Comparison of ENCODE assay signal across 10 mouse cellular contexts in the genomic region with DNA sequence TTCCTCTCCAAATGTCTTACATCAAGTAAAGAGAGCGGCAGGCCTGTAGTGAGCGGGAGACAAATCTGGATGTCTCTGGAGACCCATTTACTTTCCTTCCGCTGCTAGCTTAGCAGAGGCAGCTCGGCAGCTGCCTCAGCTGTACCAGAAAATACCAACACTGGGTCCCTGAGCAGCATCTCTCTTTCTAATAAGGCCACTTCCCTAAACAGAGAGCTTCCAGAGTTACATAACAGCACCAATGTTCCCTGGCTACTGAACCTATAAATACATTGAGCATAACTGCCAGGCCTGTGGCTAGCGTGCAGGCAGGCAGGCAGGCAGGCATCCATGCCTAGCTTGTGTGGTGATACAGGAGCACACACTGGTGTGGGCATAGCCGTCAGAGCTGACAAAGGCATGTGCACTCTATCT.
DNase-seq lines count a peak whose midpoint lies in the region; ATAC-seq and TF ChIP-seq lines count a peak whose summit lies in the region.
"Had no signal": no experiment of that assay in that cellular context is flagged by ENCODE, and none has a peak within 500 bp of the region (broad histone marks: within the 10 kb centered on the region; RNA-seq: fewer than 3 reads in every experiment).

No protein-coding gene starts in this region.

- no peak overlapping the region for H3K4me2 ChIP-seq in midbrain, embryonic 14.5 days (ENCODE audit: low read length)
- no peak overlapping the region for H3K4me2 ChIP-seq in hindbrain, embryonic 14.5 days (replicated peaks)
- H3K4me2 ChIP-seq: heart, embryonic 15.5 days; liver, embryonic 13.5 days had no signal

- no peak for TF ChIP-seq CTCF in olfactory bulb, adult 2 months (IDR thresholded peaks at IDR 0.05; ENCODE audit: insufficient read depth, low read depth, low read length)

- H3K9me3 ChIP-seq in heart, embryonic 10.5 days, result no peaks in the 10 kb centered on the region
- H3K9me3 ChIP-seq in midbrain, embryonic 14.5 days (ENCODE audit: control insufficient read depth, low read length), result no peaks in the 10 kb centered on the region
- no peaks in the 10 kb centered on the region for H3K9me3 ChIP-seq in midbrain, embryonic 10.5 days (replicated peaks)
- H3K9me3 ChIP-seq in hindbrain, embryonic 14.5 days (ENCODE audit: control insufficient read depth, low read length), result no peaks in the 10 kb centered on the region
- H3K9me3 ChIP-seq: heart, embryonic 15.5 days; liver, embryonic 13.5 days had no signal

- peak; percentile 35 to 65 for DNase-seq in heart, adult 18-20 months
- DNase-seq in heart, embryonic 10.5 days (ENCODE audit: low spot score), result no peak
- peak; percentile 54 for DNase-seq in midbrain, embryonic 14.5 days
- DNase-seq in midbrain, embryonic 10.5 days (ENCODE audit: low spot score), result no peak
- DNase-seq in hindbrain, embryonic 14.5 days (ENCODE audit: low spot score), result peak; percentile 46
- no peak for DNase-seq in natural killer cell, adult 2 months (ENCODE audit: low spot score in 2 of 2)
- DNase-seq: liver, embryonic 13.5 days had no signal

- 0 out of 2 replicates have a peak, but pooled peaks cover 7% of the 10 kb centered on the region for H3K4me1 ChIP-seq in heart, embryonic 10.5 days
- peaks cover 4% of the 10 kb centered on the region; the same call in 1 of the 2 replicates for H3K4me1 ChIP-seq in midbrain, embryonic 14.5 days (ENCODE audit: control insufficient read depth, insufficient read depth, low read length)
- no peaks in the 10 kb centered on the region for H3K4me1 ChIP-seq in midbrain, embryonic 10.5 days
- H3K4me1 ChIP-seq in hindbrain, embryonic 14.5 days (replicated peaks; ENCODE audit: control insufficient read depth, insufficient read depth, low read length), result peaks cover 10% of the 10 kb centered on the region; the same call in 1 of the 2 replicates
- peaks cover 9% of the 10 kb centered on the region for H3K4me1 ChIP-seq in olfactory bulb, adult 2 months (ENCODE audit: control insufficient read depth, insufficient read depth, low read length)
- H3K4me1 ChIP-seq: liver, embryonic 13.5 days had no signal

- no peak overlapping the region for H3K4me3 ChIP-seq in heart, embryonic 10.5 days
- H3K4me3 ChIP-seq in midbrain, embryonic 14.5 days (replicated peaks; ENCODE audit: low read depth, low read length), result no peak overlapping the region
- no peak overlapping the region for H3K4me3 ChIP-seq in midbrain, embryonic 10.5 days
- no peak overlapping the region for H3K4me3 ChIP-seq in hindbrain, embryonic 14.5 days (replicated peaks; ENCODE audit: low read length)
- H3K4me3 ChIP-seq in olfactory bulb, adult 2 months (ENCODE audit: insufficient read depth, low read depth, low read length), result no peak overlapping the region
- H3K4me3 ChIP-seq: heart, embryonic 15.5 days; liver, embryonic 13.5 days had no signal

- TF ChIP-seq POLR2A in olfactory bulb, adult 2 months (IDR thresholded peaks at IDR 0.05; ENCODE audit: insufficient read depth, low read depth, low read length), result no peak

- H3K9ac ChIP-seq in midbrain, embryonic 14.5 days (replicated peaks; ENCODE audit: low read length), result no peak overlapping the region
- no peak overlapping the region for H3K9ac ChIP-seq in hindbrain, embryonic 14.5 days
- H3K9ac ChIP-seq: heart, embryonic 15.5 days; liver, embryonic 13.5 days had no signal

- H3K36me3 ChIP-seq in heart, embryonic 10.5 days, result no peaks in the 10 kb centered on the region
- no peaks in the 10 kb centered on the region for H3K36me3 ChIP-seq in midbrain, embryonic 14.5 days (ENCODE audit: control insufficient read depth, insufficient read depth, low read length)
- H3K36me3 ChIP-seq in midbrain, embryonic 10.5 days, result no peaks in the 10 kb centered on the region
- no peaks in the 10 kb centered on the region for H3K36me3 ChIP-seq in hindbrain, embryonic 14.5 days (replicated peaks; ENCODE audit: control insufficient read depth, insufficient read depth)
- H3K36me3 ChIP-seq: heart, embryonic 15.5 days; liver, embryonic 13.5 days had no signal

- ATAC-seq in midbrain, embryonic 14.5 days (ENCODE audit: low FRiP score, low TSS enrichment), result no peak; the same call in 1 of the 2 replicates
- peak; percentile 65; the same call in 1 of the 2 replicates for ATAC-seq in hindbrain, embryonic 14.5 days (ENCODE audit: low FRiP score)
- ATAC-seq in erythroid progenitor cell, adult 5-6 weeks (replicated peaks; ENCODE audit: low FRiP score, poor library complexity, severe bottlenecking), result no peak

- no peaks in the 10 kb centered on the region for H3K27me3 ChIP-seq in heart, embryonic 10.5 days (ENCODE audit: insufficient read depth, poor library complexity, severe bottlenecking)
- no peaks in the 10 kb centered on the region for H3K27me3 ChIP-seq in midbrain, embryonic 14.5 days (ENCODE audit: control insufficient read depth, insufficient read depth, low read length)
- H3K27me3 ChIP-seq in midbrain, embryonic 10.5 days (ENCODE audit: low read depth, poor library complexity, severe bottlenecking), result no peaks in the 10 kb centered on the region
- no peaks in the 10 kb centered on the region for H3K27me3 ChIP-seq in hindbrain, embryonic 14.5 days (ENCODE audit: control insufficient read depth, insufficient read depth, low read length)
- H3K27me3 ChIP-seq: heart, embryonic 15.5 days had no signal

- 86% methylated on average over 6 of the region's 6 CpGs for WGBS in heart, embryonic 10.5 days
- 47% methylated on average over 6 of the region's 6 CpGs for WGBS in midbrain, embryonic 14.5 days
- 93% methylated on average over 6 of the region's 6 CpGs for WGBS in midbrain, embryonic 10.5 days
- WGBS in hindbrain, embryonic 14.5 days, result 48% methylated on average over 6 of the region's 6 CpGs
- 42% methylated on average over 6 of the region's 6 CpGs for WGBS in olfactory bulb, adult 2 months

- no peak overlapping the region for H3K27ac ChIP-seq in heart, embryonic 10.5 days
- H3K27ac ChIP-seq in midbrain, embryonic 14.5 days (replicated peaks; ENCODE audit: low read depth, low read length), result 0 out of 2 replicates have a peak overlapping the region, but pooled peaks have one; percentile 22
- H3K27ac ChIP-seq in midbrain, embryonic 10.5 days (replicated peaks), result no peak overlapping the region
- H3K27ac ChIP-seq in hindbrain, embryonic 14.5 days, result peak overlapping the region; percentile 65
- H3K27ac ChIP-seq in olfactory bulb, adult 2 months (ENCODE audit: insufficient read depth, low read depth, low read length), result peak overlapping the region; percentile 29; the same call in 1 of the 2 replicates
- H3K27ac ChIP-seq: heart, embryonic 15.5 days; liver, embryonic 13.5 days had no signal

Comparison
In these comparisons a context has a peak if more than half of its experiments do, and no peak if none do; other contexts are left out.
1. DNase-seq: peak in heart, adult 18-20 months (2 of 2), midbrain, embryonic 14.5 days (single experiment) and hindbrain, embryonic 14.5 days (single experiment); none in heart, embryonic 10.5 days (single experiment), midbrain, embryonic 10.5 days (single experiment) and natural killer cell, adult 2 months (0 of 2).
2. H3K27ac ChIP-seq: peak in midbrain, embryonic 14.5 days (single experiment), hindbrain, embryonic 14.5 days (single experiment) and olfactory bulb, adult 2 months (single experiment); none in heart, embryonic 10.5 days (single experiment) and midbrain, embryonic 10.5 days (single experiment).